Mouse (Mus musculus): Measurements from ENCODE around the gene Bbx.

The Bbx gene

DNA sequence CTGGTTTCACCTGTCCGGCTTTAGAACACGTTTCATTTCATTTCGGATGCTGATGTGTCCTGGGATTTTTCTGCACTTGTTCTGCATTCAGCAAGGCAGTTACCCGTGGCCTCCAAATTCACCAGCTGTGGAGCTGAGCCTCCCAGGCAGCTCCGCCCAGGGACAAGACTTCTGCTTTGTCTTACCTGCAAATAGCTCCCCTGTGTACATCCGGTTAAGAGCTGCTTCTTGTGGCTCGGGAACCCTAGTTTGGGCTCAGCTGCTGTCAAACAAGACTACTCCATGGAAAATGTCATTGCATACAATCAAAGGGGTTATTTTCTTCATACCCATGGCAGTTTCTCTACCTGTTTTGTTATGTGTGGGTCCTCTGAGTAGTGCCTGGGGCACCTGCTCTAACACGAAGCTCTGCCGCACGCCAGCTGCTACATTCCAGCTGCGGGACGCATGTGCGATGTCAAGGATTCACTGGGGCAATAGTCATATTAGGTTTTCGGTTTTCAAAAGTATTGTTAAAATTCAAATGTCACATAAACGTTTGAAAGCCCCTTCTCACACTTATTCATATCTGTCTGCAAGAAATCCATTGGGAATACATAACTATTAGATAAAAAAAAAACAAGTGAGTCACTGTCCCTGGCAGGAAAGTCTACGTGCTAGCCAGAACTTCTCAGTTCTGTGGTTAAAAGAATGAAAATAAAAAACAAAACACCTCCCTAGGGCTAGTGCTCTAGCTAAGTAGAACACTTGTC lies 264.8 kb downstream of the Bbx start:
- DNase-seq (ENCODE audit: low spot score) = no peak

DNA sequence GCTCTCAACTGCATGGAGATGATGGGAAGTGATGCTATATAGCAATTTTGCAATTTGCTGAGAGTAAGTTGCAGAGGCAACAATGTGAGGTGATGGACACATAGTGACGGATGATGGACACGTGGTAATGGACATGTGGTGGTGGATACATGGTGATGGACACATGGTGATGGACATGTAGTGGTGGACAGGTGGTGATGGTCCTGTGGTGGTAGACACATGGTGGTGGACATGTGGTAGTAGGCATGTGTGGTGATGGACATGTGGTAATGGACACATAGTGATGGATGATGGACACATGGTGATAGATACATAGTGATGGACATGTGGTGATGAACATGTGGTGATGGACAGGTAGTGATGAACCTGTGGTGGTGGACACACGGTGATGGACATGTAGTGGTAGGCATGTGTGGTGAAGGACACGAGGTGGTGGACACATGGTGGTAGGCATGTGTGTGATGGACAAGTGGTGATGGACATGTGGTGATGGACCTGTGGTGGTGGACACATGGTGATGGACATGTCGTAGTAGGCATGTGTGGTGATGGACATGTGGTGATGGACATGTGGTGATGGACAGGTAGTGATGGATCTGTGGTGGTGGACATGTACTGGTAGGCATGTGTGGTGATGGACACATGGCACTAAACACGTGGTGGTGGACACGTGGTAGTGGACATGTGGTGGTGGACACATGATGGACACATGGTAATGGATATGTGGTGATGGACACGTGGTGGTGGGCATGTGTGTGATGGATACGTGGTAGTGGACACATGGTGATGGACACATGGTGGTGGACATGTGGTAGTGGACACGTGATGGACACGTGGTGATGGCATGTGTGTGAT lies 271.5 kb downstream of the Bbx start:
- no peak for DNase-seq (ENCODE audit: low spot score)

DNA sequence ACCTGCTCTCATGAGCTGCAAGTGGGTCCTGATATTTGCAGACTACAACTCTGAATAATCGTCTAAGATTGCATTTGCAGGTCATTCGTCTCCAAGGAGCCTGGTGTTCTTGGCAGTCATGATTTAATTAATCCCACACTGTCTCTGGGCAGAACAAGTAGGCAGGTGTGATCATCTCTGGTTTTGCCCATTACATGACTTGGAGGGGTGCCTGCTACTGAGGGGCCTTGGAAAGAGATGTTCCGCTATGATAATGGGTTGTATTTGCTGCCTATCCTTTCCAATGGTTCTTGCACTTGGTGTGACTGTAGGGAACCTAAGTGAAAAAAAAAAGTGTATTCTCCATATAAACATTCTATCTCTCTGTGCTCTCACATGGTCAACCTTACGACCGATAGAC lies 273.6 kb downstream of the Bbx start:
- DNase-seq (ENCODE audit: low spot score) = no peak

DNA sequence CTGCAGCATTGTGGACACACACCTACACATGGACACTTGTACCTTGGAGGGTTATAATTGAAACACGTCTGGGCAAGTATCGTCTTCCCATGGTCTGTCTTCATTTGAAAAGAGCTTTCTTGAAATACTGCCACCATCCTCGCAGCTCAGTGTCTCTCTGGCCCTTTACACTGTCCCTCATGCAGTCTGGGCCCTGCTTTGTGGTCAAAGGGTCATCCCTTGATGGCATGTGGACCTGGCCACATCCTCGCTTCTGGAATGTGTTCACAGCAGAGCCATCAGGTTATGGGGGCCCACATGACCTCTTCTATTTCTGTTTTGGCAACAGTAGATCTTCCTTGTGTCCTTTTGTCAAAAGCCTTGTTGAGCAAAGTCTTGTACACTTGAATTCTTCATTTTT lies 282.6 kb downstream of the Bbx start:
- no peak for DNase-seq (ENCODE audit: low spot score)

DNA sequence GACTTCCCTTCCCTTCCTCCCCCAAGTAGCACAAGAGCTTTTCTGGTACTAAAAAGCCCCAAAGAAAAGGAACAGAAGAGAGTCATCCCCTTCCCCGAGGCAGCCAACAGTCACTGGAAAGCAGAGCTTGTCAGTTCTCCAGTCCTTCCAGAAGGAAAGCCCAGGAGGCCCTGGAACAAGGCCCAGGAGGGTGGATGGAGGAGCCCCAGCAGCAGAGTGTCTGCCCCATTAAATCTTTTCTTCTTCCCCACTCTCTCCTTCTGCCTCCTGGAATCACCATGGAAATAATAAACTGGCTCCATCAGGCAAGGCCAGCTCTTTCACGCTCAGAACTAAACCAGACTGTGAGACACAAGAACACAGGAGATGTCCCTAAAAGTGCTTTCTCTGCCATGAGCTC lies 284.3 kb downstream of the Bbx start:
- no peak for DNase-seq (ENCODE audit: low spot score)

Data from embryo, embryonic 10 days (tissue).